Mouse (Mus musculus) bone marrow, adult 2 months (tissue): ENCODE data around the gene Ctxn2.

ENCODE experiments used
- CTCF ChIP-seq: fragments of 200-500 bp; IDR thresholded peaks from 2 replicates; pipeline ENCODE4 v1.5.1; 2011; ENCODE audit warnings: low read length, control low read depth; ENCODE audit not compliant: control insufficient read depth, insufficient read depth
- POLR2A ChIP-seq: fragments of 200-500 bp; IDR thresholded peaks from 2 replicates; pipeline ENCODE4 v1.6.1; 2011; ENCODE audit warnings: low read depth, mild to moderate bottlenecking, control low read depth, low read length, borderline replicate concordance; ENCODE audit not compliant: control insufficient read depth

DNA sequence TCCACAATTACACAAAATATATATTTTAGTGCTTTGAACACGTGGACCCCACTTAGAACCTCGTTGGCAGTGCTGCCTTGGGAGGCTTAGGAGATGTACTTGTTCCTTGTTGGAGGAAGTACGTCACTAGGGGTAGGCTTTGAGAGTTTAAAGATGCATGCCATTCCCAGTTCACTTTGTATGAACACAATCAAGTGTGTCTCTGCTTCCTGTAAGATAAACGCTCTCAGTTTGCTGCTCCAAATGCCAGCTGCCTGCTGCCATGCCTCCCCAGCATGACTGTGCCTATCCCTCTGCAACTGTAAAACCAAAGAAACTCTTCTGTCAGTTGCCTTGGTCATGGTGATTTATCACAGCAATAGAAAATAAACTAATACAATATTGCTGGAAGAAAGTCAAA is 10.7 kb upstream of the Ctxn2 start:
- TF ChIP-seq POLR2A (no peak), CTCF (no peak)
